Comparison of ENCODE assay signal across 29 mouse cellular contexts in the genomic region with DNA sequence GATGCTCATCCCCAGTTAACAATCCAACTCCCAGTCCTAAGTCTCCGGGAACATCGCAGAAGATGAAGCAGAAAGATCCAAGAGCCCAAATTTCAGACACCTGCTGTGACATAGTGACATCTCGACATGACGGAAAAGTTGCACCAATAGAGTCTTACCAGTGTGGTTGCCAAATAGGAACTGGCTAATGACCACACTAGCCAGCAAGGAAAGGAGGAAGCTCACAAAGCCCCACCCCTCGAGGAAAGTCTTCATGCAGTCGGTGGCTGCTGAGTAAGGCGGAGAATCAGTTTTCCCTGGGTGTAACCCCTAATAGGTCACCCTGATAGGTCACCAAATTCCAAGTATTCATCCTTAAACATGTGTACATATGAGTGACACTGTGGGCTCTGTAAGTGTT.
DNase-seq lines count a peak whose midpoint lies in the region; ATAC-seq and TF ChIP-seq lines count a peak whose summit lies in the region.
"Had no signal": no experiment of that assay in that cellular context is flagged by ENCODE, and none has a peak within 500 bp of the region (broad histone marks: within the 10 kb centered on the region; RNA-seq: fewer than 3 reads in every experiment).

No protein-coding gene starts in this region.

- no peak overlapping the region for H3K9ac ChIP-seq in hindbrain, embryonic 11.5 days (ENCODE audit: low read depth, low read length)
- H3K9ac ChIP-seq: embryonic facial prominence, embryonic 12.5 days; embryonic facial prominence, embryonic 15.5 days; forebrain, postnatal 0 days; hindbrain, embryonic 14.5 days had no signal

- no peaks in the 10 kb centered on the region for H3K9me3 ChIP-seq in hindbrain, embryonic 11.5 days (ENCODE audit: control insufficient read depth, low read length)
- H3K9me3 ChIP-seq: embryonic facial prominence, embryonic 12.5 days; embryonic facial prominence, embryonic 15.5 days; G1E; heart, embryonic 10.5 days; hindbrain, embryonic 10.5 days had no signal

- DNase-seq in cerebellum, adult 2 months, result no peak
- DNase-seq in cerebellum, adult 11-12 months, result no peak
- peak; percentile 76 for DNase-seq in 416B (ENCODE audit: low read depth)
- DNase-seq in spleen, postnatal 4 days (ENCODE audit: low spot score in 2 of 2), result no peak
- no peak for DNase-seq in hindbrain, embryonic 11.5 days (ENCODE audit: low spot score)
- no peak for DNase-seq in lung, postnatal 10 days
- DNase-seq: adrenal gland, postnatal 10 days; adrenal gland, postnatal 36 days; B cell, adult 2 months; cerebellum, adult 8-10 months; cerebellum, postnatal 10 days; cerebellum, postnatal 36 days; forebrain, postnatal 0 days; gastrocnemius, adult 2 months; gastrocnemius, postnatal 14 days; heart, adult 2 months had no signal

- H3K4me2 ChIP-seq in hindbrain, embryonic 11.5 days (replicated peaks; ENCODE audit: low read depth, low read length), result no peak overlapping the region
- H3K4me2 ChIP-seq: embryonic facial prominence, embryonic 12.5 days; embryonic facial prominence, embryonic 15.5 days; hindbrain, embryonic 14.5 days had no signal

- peak overlapping the region; percentile 53; the same call in 1 of the 2 replicates for H3K27ac ChIP-seq in cerebellum, adult 2 months (ENCODE audit: insufficient read depth, low read length)
- no peak overlapping the region for H3K27ac ChIP-seq in hindbrain, embryonic 11.5 days (ENCODE audit: low read depth, low read length)
- H3K27ac ChIP-seq: embryonic facial prominence, embryonic 12.5 days; embryonic facial prominence, embryonic 15.5 days; gastrocnemius, adult 2 months; heart, adult 2 months; heart, embryonic 10.5 days; hindbrain, embryonic 10.5 days; hindbrain, embryonic 14.5 days; hindbrain, postnatal 0 days had no signal

- 76% methylated on average over 7 of the region's 7 CpGs for WGBS in cerebellum, adult 2 months
- WGBS in hindbrain, embryonic 11.5 days, result 84% methylated on average over 7 of the region's 7 CpGs

- no peak overlapping the region for H3K4me3 ChIP-seq in cerebellum, adult 2 months (replicated peaks; ENCODE audit: insufficient read depth, low read depth, low read length)
- H3K4me3 ChIP-seq in hindbrain, embryonic 11.5 days (ENCODE audit: low read depth, low read length), result no peak overlapping the region
- H3K4me3 ChIP-seq: embryonic facial prominence, embryonic 12.5 days; embryonic facial prominence, embryonic 15.5 days; gastrocnemius, adult 2 months; heart, adult 2 months; heart, embryonic 10.5 days; hindbrain, embryonic 10.5 days had no signal

- peak; percentile 73 to 97 for ATAC-seq in hematopoietic stem cell, adult 5-6 weeks (replicated peaks in 1 of 2; ENCODE audit: insufficient read depth in 1 of 2, low FRiP score in 2 of 2, low TSS enrichment in 1 of 2, low read depth in 1 of 2, poor library complexity in 2 of 2, severe bottlenecking in 2 of 2)
- ATAC-seq in monocyte, adult 5-6 weeks (replicated peaks; ENCODE audit: insufficient number of reproducible peaks, low FRiP score, low TSS enrichment, poor library complexity, severe bottlenecking), result peak; percentile 96
- ATAC-seq in hindbrain, embryonic 11.5 days (ENCODE audit: low FRiP score), result no peak
- ATAC-seq: forebrain, embryonic 14.5 days; forebrain, postnatal 0 days; hindbrain, postnatal 0 days; inflammation-experienced regulatory T-cells, adult 6 months; Patski had no signal

- no peaks in the 10 kb centered on the region for H3K36me3 ChIP-seq in hindbrain, embryonic 11.5 days (ENCODE audit: control insufficient read depth, insufficient read depth, low read length)
- H3K36me3 ChIP-seq: embryonic facial prominence, embryonic 12.5 days; embryonic facial prominence, embryonic 15.5 days; G1E; heart, embryonic 10.5 days; hindbrain, embryonic 10.5 days had no signal

- H3K4me1 ChIP-seq in cerebellum, adult 2 months (ENCODE audit: control insufficient read depth, insufficient read depth, low read length), result no peaks in the 10 kb centered on the region
- H3K4me1 ChIP-seq in hindbrain, embryonic 11.5 days (replicated peaks; ENCODE audit: control insufficient read depth, insufficient read depth, low read length), result no peaks in the 10 kb centered on the region
- H3K4me1 ChIP-seq: embryonic facial prominence, embryonic 12.5 days; embryonic facial prominence, embryonic 15.5 days; heart, embryonic 10.5 days; hindbrain, embryonic 10.5 days had no signal

- TF ChIP-seq POLR2A in cerebellum, adult 2 months (IDR thresholded peaks at IDR 0.05; ENCODE audit: borderline replicate concordance, insufficient read depth, low read length), result no peak

- no peak for TF ChIP-seq CTCF in cerebellum, adult 2 months (IDR thresholded peaks at IDR 0.05; ENCODE audit: borderline replicate concordance, insufficient read depth, low read depth, low read length)

- no peaks in the 10 kb centered on the region for H3K27me3 ChIP-seq in cerebellum, adult 2 months (ENCODE audit: control insufficient read depth, insufficient read depth, low read length)
- no peaks in the 10 kb centered on the region for H3K27me3 ChIP-seq in hindbrain, embryonic 11.5 days (ENCODE audit: control insufficient read depth, insufficient read depth, low read length)
- H3K27me3 ChIP-seq: CH12.LX; embryonic facial prominence, embryonic 12.5 days; embryonic facial prominence, embryonic 15.5 days had no signal
